Mouse (Mus musculus) induced T-regulatory cell, adult 2 months (primary cell): ENCODE measurements around the gene Mms19.
"Not testable (repeated sequence)": the region's sequence is repeated elsewhere in the genome, so short reads cannot be mapped to it uniquely, and the experiment has no call there.

Experiments
- DNase-seq: peaks from one replicate; pipeline ENCODE4 v3.0.0-alpha.2; 2012; ENCODE audit warnings: low read depth

Mms19 gene

DNA sequence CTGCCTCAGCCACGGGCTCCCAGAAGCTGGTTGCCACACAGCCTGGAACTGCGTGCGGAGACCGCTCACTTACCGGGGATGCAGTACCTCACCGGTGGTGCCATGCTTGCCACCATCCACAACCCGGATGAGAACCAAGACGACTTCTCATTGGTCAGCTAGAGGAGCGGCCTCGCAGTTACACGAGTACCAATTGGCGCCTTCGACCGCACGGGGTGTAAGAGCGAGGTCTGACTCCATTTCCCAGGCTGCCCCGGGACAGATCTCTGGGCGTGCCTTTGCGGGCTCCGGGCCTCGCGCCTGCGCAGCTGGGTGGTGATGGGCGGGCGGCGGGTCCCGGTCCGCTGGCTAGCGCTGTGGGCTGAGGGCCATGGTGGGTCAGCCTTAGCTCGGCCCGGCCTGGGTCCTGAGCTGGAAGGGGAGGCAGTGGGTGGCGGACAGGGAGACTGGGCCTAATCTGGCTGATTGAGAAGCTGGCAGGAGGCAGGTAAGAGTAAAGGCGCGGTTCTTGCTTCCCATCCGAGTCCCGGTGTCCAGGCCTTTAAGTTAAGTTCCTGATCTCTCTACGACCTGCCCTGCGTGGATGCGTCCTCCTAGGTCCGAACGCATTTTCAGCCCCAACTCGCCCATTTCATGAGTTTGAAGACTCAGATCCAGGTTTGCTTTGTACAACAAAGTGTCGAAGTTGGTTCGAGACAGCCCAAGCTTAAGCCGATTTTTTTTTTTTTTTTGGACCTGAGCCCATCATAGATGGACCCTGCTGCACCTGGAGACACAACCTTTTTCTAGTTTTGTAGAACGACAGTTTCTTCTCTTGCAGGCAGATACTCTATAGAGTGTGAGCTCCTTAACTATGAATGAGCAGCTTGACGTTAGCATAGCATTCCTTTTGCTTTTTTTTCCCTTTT lies 47.5 kb downstream of the Mms19 start, which contains the start of the genes Exosc1 and Zdhhc16:
Exosc1 (minus strand) TSS at position 245 of the 908 bp plus-strand sequence.
Zdhhc16 (plus strand) TSS at position 302 of the 908 bp plus-strand sequence.
- peak; percentile 99 for DNase-seq

DNA sequence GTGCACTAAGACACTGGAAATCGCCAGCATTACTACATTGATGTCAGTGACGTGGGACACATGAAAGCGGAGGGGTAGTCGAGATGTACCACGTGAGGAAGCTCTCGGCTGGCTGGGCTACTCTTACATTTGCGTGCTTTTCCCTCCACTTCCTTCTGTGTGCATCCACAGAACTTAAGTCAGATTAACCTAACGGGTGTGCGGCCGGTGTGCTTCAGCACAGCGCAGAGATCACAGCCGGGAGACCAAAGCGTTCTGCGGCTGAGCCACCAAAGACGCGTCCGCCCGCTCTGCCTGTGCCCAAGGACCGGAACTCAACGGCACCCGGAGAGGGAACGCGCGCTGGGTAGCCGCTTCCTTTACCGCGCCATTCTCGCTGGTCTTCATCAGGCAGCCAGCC lies 48.3 kb downstream of the Mms19 start:
- DNase-seq, result peak; percentile 86

GRCm38 (mm10) chr19:41920412-41921067 lies 60.4 kb downstream of the Mms19 start:
- DNase-seq, result no peak

DNA sequence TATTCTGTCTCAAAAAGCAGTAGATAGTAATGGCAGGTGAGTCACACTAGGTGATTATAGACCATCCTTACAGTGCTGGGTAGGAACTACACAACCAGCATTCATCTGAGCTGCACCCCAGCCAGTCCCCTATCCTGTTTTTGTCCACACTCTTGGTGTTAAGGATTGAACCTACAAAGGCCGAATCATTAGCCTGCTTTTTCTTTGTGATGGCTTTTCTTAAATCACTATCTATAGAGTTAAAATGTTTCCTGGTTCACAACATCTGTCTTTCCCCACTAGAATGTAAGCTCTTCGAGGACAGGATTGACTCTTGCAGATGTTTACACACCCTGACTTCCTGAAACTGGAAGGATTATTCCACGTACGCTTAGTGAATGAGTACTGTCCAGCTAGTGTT lies 61.5 kb downstream of the Mms19 start:
- DNase-seq, result no peak

DNA sequence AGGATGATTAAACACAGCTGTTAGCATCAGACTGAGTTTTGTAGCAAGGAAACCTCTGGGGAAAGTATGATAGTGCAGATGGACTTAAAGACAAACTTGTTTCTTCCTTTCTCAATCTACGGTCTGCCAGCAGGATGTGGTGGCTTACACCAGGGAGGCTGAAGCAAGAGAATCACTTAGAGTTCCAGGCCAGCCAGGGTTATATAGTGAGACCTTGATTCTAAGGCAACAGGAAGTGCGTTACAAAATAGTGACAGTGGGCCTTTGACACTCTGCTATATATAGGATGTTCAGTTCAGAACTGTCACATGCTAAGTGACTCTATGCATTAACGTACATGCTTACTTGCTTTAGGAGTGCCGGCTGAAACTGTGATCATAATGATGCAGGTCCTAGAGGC lies 64.1 kb downstream of the Mms19 start:
- DNase-seq, result peak; percentile 20

- no peak for DNase-seq
These were observed 65.7 kb downstream of the Mms19 start for GRCm38 (mm10) chr19:41915294-41915693.

- DNase-seq, result not testable (repeated sequence)
These were observed 66.4 kb downstream of the Mms19 start for GRCm38 (mm10) chr19:41914592-41914882.

GRCm38 (mm10) chr19:41913774-41914591 lies 67.0 kb downstream of the Mms19 start:
- DNase-seq, result no peak

DNA sequence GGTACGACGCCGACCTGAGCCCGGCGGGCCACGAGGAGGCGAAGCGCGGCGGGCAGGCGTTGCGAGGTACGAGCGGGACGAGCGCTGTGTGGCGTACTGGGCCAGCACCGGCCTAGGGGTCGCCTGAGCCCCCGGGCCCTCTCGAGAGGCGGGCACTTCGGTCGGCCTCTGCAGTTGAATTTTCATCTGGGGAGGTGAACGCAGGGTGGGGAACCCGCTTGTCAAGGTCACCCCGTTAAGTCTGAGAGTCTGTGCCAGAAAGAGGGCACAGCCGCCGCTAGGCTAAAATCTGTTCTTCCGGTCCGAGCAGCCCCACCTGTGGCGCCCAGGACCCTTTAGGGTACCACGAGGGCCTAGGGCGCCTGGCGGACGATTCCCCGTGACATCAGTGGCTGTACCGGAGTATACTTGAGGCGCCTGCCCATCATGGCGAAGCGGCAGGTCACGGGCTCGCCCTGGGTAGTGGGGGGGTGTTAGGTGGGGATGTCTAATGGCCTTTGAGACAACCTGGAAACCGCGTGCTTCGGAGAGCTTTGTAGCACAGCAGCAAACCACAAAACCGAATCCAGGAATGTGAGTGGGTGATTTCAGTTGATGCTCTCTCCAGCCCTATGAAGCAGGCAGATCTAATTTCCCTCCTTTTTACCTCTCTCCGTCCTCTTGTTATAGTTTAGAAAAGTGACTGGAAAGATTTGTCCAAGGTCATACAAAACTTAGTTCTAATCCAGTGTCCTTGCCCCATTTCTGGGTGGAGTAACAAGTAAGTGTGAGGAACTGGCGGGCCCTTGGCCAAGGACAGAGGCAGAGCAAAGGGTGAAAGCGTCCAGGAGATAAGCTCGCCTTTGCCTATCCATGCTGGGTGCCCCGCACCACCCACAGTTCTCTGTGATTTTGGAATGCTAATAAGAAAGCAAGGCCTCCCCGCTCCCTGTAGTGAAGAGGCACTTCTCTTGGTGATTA lies 68.6 kb downstream of the Mms19 start:
- DNase-seq, result peak; percentile 57

- peak; percentile 100 for DNase-seq
These were observed 69.5 kb downstream of the Mms19 start, which contains the start of gene Pgam1 for GRCm38 (mm10) chr19:41911178-41912073. TSS of gene Pgam1 (plus strand) at chr19:41911923.

DNA sequence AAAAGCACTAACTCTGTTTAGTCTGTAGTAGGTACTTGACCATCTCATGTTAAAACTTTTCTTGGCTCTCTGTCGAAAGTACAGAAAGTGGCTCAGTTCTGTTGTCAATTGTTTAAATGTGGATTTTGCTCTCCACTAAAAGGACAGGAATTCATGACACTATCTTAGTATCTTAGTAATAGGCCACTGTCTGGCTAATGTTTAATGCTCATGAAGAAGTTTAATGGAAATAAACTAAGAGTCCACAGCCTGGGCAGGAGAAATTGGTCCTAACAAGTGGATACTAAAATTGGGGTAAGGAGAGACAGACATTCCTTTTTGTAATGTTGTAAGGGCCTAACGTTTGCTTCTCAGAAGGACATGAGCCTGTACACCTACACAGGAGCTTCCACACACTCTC lies 70.6 kb downstream of the Mms19 start:
- DNase-seq, result no peak

- DNase-seq, result no peak
These were observed 72.2 kb downstream of the Mms19 start for GRCm38 (mm10) chr19:41908736-41909135.

GRCm38 (mm10) chr19:41907079-41907760 lies 73.7 kb downstream of the Mms19 start:
- DNase-seq, result no peak

- no peak for DNase-seq
These were observed 74.5 kb downstream of the Mms19 start for GRCm38 (mm10) chr19:41906311-41907078.

DNA sequence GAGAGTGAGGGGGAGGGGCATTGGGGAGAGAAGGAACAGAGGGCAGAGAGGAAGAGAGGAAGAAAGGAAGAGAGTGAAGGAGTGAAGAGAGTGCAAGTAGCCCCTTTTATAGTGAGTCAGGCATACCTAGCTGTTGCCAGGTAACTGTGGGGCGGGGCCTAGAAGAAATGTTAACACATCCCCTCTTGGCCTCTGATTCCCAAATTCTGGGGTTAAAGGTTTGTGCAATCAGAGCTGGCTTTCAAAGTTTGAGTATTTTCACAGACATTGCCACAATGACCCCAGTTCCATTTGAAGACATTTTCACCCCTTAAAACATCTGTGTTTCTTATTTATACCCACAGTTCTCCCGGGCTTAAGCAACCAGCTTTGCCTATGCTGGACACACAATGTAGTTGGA lies 75.7 kb downstream of the Mms19 start:
- DNase-seq, result no peak

- DNase-seq, result no peak
These were observed 77.9 kb downstream of the Mms19 start for GRCm38 (mm10) chr19:41902848-41903593.

DNA sequence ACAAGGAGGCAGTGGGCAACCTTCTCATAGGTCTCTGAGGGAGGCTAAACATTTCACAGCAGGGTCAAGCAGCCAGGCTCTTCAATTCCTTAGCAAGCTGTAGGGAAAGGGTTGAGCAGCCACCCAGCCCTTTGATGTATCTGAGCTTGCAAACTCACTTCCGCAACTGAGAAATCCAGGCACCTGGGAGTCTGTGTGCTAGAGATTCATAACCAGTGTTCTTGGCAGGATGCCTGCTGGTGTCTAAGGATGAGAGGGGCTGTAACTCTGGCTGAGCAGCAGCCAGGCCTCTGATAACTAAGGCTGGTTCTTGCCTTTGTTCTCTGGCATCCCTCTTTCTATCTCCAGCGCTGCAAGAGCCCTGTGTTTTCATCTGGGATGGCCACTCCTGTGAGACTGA lies 79.3 kb downstream of the Mms19 start:
- DNase-seq, result no peak

DNA sequence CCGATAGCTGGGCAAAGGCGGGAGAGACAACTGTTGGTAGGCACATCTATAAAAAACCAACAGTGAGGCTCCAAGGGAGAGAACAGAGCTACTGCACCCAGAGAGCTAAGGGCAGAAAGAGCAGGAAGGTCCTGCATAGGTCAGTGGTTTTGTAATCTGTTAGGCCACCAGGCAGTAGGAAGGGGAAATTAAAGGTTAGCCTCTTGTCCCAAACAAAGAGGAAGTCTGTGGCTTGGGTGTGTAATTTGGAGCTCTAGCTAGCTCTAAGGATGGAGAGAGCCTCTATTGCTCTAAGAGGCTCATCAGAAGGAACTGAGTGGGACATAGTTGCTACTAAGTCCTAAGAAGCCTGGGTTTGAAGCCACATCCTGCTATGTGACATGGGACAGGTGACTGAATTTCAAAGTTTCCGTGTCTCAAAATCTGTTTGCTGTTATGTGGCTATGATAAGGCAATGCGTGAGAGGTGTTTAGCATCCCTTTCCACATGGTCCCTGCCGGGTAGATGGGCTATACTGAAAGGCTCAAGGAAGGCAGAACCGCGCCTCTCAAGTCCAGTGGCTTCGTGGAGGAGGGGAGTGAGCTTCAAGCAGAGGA lies 80.4 kb downstream of the Mms19 start:
- DNase-seq, result peak; percentile 40
